Mouse (Mus musculus) myocyte (in vitro differentiated cells): ENCODE results near the gene Opa3.
A peak's percentile ranks its signal among the peaks of the same experiment; 100 is the strongest.

Source experiments
- CEBPB ChIP-seq: IDR thresholded peaks from 2 replicates; pipeline ENCODE4 v1.6.1; 2011; ENCODE audit warnings: mild to moderate bottlenecking, moderate library complexity; ENCODE audit not compliant: poor library complexity, insufficient read depth, severe bottlenecking
- E2F4 ChIP-seq: IDR thresholded peaks from one replicate; pipeline ENCODE4 v1.6.1; 2011; ENCODE audit warnings: mild to moderate bottlenecking, control low read depth, moderate library complexity; ENCODE audit not compliant: insufficient read depth
- MAX ChIP-seq: IDR thresholded peaks from one replicate; pipeline ENCODE4 v1.6.1; 2011; ENCODE audit warnings: low read depth, mild to moderate bottlenecking, control low read depth
- MYOD1 ChIP-seq, 3 experiments: IDR thresholded peaks; one replicate each; pipeline ENCODE4 v1.6.1; 2011; ENCODE audit warnings: control low read depth in 2 of 3, low read depth in 2 of 3, mild to moderate bottlenecking in 2 of 3, moderate library complexity in 1 of 3; ENCODE audit not compliant: insufficient read length in 2 of 3, control insufficient read depth in 1 of 3
- POLR2A ChIP-seq: IDR thresholded peaks from one replicate; pipeline ENCODE4 v1.6.1; 2011; ENCODE audit warnings: low read depth, mild to moderate bottlenecking, control low read depth, moderate library complexity; ENCODE audit not compliant: insufficient read length
- POLR2AphosphoS2 ChIP-seq: IDR thresholded peaks from one replicate; pipeline ENCODE4 v1.6.1; 2011; ENCODE audit warnings: low read depth, control low read depth; ENCODE audit not compliant: insufficient read length
- REST ChIP-seq: IDR thresholded peaks from one replicate; pipeline ENCODE4 v1.6.1; 2011; ENCODE audit warnings: mild to moderate bottlenecking, control low read depth, moderate library complexity; ENCODE audit not compliant: insufficient read depth, insufficient read length
- TCF12 ChIP-seq: IDR thresholded peaks from one replicate; pipeline ENCODE4 v1.6.1; 2011; ENCODE audit warnings: mild to moderate bottlenecking, control low read depth; ENCODE audit not compliant: poor library complexity, insufficient read depth, severe bottlenecking
- USF1 ChIP-seq: IDR thresholded peaks from one replicate; pipeline ENCODE4 v1.6.1; 2011; ENCODE audit warnings: low read depth, mild to moderate bottlenecking, control low read depth, moderate library complexity

DNA sequence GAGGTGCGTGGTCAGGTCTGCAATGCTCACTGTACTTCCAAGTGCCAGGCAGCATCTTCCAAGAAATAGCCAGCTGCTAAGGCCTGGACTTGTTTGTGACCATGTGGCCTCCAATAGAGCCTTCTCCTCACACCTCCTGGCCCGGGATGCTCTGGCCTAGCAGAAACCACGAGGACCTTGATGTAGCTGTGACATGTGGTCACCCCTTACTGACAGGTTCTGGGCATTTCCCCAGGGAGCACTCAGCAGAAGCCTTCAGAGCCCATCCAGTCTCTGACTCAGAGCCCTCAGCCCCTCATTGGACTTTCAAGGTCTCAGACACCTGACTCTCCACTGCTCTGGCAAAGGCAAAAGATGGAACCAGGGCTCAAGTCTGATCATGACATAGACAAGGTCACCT lies 16.9 kb downstream of the Opa3 start:
- TF ChIP-seq MAX, result no peak
- peak in 1 of 3 experiments; percentile 84 for TF ChIP-seq MYOD1 (IDR thresholded peaks at IDR 0.05; ENCODE audit: control insufficient read depth in 1 of 3, insufficient read length in 2 of 3, low read depth in 2 of 3)
- TF ChIP-seq POLR2A, result no peak
- TF ChIP-seq USF1, result no peak
- TF ChIP-seq TCF12, result no peak
- TF ChIP-seq E2F4, result no peak
- no peak for TF ChIP-seq CEBPB
- TF ChIP-seq REST, result no peak
- peak; percentile 5 for TF ChIP-seq POLR2AphosphoS2
